Mouse (Mus musculus): ENCODE results near the gene Dennd5a.

DNA sequence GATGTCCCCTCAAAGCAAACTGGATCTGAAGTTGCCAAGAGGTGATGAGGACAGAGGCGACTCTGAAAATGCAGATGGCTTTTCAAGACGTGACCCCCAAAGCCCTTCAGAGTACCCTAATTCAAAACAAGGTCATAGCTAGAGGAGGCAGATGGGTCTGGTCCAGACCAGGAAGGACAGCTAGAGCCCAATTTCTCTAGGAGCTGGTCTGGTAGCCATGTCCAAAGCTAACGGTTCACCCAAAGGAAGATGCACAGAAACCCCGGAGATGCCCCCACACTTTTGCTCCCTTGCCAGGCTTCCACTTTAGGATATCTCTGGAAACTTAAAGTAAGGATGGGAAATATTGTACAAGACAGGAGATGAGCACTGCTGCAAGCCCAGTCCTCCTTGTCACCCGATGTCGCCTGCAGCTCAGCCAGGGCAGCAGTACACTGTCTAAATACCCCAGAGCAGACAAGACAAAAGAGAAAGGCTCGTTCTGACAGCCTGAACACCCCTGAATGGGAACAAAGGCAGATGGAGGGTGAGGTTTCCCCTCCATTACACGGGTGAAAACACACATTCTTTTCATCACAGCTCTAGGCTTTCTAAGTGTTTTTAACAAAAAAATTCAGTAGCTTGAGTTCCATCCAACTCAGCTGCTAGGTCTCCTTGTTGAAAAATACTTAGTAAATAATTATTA, 110.4 kb downstream of the Dennd5a start:
- no peak for TF ChIP-seq POLR2A (IDR thresholded peaks at IDR 0.05; ENCODE audit: borderline replicate concordance, extremely low read depth, insufficient read depth, insufficient read length, poor library complexity, severe bottlenecking)
- TF ChIP-seq CTCF (IDR thresholded peaks at IDR 0.05; ENCODE audit: borderline replicate concordance, extremely low read depth, insufficient read depth, insufficient read length) = no peak

All from brain, embryonic 14.5 days (tissue).